Mouse (Mus musculus): ENCODE measurements around the gene Dclk1. TPM values are rescaled to one million over a fixed set of nuclear protein-coding genes. Genes with fewer than 3 reads are reported as not detected.
A peak's percentile ranks its signal among the peaks of the same experiment; 100 is the strongest.

Gene Dclk1
- total RNA-seq, 2 experiments from 2014 or later: 577 to 611 TPM

DNA sequence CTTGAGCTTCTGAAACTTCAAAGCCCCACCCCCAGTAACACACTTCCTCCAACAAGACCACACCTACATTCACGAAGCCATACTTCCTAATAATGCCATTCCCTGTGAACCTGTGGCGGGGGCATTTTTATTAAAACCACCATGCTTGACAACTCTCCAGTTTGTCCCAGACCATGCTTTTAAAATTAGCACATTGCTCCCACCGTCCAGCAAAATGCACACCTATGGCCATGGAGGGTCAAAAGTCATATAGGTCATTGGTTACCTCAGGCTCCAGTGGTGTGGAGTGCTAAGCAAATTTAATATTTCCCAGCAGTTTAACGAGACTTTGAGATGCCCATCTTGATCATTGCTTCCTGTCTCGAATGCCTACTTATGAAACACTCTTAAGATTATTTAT is 23.9 kb downstream of the Dclk1 start:
- no peak for DNase-seq

DNA sequence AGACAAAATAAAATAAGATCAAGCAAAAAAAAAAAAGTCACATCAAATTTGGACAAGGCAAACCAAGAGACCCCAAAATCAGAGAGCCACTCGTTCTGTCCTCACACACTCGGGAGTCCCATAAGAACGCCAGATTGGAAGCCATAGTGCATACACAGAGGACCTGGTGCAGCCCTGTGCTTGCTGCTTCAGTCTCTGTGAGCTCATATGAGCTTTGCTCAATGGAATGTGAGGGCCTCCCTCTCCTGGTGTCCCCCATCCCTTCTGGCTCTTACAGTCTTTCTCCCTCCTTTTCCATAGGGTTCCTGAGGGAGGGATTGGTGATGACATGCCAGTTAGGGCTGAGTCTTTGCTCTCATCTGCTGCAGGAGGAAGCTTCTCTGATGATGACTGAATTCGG is 27.6 kb downstream of the Dclk1 start:
- no peak for DNase-seq

DNA sequence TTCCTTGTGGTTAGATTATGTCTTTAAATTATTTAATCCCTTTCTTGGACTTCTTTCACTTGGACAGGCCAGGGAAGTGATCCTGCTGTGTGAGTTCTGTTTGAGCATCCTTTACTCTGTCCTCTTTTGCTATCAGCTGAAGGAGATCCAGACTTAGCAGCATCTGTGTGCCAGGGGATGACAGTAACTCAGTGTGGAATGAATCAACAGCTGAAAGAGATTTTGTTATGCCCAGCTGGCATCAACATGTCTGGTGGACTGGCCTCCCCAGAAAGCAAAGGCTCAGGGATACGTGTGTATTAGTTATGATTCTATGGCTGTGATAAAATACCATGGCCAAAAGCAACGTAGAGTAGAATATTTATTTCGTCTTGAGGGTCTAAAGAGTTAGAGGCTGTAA is 28.2 kb downstream of the Dclk1 start:
- no peak for DNase-seq

DNA sequence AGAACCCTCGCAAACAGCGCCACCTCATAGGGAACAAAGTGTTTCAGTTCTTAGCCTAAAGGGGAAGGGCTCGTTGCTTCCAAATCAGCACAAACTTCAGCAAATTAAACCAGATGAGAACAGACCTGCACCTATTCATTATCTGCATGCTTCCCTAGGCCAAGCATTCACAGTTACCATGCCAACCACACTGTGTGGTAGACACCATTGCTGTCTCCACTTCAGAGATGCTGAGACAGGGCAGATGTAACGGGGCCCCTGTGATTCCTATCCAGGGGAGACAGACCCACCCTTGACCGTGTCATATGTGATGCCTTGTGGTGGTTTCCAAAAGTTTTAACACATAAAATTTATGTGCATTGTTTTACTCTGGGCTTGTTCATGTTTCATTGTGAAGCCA is 28.8 kb downstream of the Dclk1 start:
- DNase-seq: no peak

DNA sequence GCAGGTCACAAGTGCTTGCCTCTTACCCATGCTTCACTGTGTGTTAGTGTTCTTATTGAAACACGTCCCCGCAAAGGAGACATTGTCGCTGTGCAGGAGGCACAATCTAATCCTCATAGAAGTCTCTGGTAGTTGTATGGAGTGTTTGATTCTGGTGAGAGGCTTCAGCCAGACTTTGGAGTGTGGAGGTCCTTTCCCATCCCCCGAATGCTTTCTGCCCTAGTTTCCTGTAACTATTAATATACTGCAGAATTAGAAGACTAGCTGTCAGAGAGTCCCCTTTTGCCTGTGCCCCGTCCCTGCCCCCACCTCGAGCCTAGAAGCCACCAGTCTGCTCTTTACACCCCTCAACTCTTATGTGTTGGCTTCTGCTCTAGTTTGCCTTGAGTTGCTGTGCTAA is 30.4 kb downstream of the Dclk1 start:
- DNase-seq: no peak

DNA sequence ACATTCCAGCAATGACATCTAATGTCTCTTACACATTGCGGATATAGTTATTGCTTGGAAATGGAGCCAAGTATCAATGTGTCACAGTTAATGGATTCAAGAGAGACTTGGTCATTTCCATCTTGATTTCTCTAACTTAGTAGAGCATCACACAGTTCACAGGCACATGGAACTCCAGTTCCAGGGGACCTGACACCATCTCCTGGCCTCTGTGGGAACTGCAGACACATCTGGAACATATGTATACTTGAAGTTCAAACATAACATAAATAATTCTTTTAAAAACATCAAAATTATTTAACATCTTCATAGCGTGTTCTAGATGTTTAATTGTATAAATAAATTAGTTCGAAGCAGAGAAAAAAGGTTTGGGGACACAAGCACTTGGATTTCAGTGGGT is 34.3 kb downstream of the Dclk1 start:
- no peak for DNase-seq

DNA sequence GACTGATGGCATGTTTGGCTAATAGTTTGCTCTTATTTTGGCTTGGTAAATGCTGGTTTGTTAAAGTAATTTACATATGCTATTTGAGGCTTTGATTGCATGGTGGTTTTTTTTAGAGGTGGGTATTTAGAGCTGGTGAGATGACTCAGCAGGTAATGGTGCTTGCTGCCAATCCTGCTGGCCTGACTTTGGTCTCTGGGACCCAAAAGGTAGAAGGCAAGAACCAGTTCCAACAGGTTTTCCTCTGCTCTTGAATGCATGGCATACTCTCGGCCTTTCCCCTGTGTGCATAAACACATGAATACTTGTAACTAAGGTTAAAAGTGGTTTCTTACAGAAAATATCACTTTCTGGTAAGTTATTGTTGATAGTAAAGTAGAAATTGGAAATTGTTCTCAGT is 34.7 kb downstream of the Dclk1 start:
- no peak for DNase-seq

DNA sequence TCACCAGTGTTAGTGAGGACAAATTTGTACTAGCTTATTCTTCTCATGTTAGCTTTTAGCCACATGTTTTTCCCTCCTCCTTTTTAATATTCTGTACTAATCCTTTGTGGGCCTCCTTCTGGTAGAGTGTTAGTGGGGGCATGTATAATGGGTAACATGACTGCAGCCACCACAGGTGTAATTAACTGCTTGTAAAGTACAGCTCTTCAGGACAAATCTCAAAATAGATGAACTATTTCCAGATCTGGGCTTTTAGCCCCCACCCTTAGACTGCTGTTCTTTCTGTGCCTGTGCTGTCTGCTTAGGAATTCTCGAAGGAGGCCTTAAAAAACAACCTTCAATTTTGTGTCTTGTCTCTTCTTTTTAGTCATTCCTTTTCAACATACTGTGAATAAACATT is 35.7 kb downstream of the Dclk1 start:
- DNase-seq: no peak

DNA sequence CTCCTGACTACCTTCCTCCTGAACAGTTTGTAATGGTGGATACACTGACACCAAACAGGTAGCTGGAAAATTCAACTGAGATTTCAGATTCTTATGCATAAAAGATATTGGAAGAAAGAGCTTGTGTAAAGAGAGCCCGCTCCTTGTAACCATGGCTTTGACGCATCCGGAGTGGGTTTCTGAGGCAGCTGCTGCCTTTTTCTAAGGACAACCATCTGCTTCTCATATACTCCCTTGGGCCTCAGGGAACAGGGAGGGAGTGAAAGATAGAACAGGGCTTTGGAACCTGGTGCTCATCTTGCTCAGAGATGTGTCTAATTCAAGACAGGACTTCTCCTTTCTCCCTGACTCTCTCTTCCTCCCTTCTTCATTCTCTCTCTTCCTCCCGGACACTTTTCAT is 37.8 kb downstream of the Dclk1 start:
- DNase-seq: no peak

DNA sequence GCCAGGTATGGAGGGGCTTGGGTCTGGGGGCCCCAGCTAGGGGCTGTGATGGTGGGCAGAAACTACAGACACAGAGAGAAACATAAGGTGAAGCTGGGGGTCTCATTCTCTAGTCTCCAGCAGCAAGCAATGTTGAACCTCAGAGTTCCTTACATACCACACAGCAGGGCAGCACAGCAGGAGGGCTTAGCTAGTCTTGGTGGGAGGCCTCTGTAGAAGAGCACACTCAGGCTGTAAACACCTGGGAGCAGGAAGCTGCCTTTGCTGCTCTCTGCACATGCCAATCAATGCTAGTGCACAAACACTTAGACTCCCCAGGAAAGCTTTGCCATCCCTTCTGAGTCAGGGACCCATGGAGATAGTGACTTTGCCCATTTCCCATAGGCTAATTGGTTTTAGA is 38.3 kb downstream of the Dclk1 start:
- no peak for DNase-seq

DNA sequence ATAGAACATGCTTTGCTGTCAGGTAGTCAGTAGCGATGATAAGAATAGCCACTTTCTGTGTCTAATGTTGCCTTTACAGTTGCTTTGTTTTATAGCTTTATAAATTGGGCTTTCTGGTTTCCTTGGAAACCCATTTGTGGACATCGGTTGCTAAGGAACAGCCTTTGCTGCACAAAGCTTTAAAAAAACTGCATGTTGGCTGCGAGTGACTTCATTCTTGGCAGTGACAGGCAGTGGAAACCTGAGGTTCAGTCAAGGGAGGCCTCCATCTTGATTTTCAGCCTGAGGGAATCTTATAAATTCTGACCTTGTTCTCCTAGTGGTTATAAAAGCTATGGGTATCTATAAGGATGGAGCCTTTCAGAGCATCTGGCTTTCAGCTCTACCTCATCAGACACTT is 42.1 kb downstream of the Dclk1 start:
- peak; percentile 48 to 52 for DNase-seq

DNA sequence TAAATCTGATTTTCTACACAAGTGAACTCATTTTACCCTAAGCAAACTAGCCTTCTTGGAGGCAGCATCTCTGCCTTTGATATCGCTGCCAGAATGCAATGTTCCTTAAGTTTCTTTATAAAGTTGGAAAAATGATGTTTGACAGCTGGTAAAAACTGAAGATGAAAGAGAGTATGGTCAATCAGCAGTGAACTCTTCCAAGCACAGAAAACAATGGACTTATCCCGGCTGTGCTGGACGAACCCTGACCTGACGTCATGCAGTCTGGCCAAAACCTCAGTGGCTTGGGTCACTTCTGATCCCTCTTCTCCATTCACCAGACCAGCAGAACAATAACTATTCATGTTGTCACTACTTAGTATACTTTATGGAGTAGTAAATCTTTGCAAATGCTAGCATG is 46.6 kb downstream of the Dclk1 start:
- DNase-seq: no peak

DNA sequence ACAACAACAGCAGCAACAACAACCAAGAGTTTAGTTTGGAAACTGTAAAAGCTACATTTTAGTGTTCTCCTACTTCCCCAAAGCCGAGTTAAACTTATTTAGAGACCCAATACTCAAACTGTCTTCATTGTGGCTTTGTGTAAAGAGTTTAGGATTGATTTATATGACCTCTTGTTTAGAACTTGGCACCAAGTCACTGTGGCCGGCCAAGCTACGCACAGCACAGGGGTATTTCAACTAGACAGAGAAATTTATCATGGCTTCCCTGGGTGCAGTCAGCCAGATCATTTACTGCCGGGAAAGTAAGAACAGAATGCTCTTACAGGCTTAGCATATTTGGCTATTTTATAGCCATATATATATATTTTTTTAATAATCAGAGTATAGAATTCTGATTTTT is 49.8 kb downstream of the Dclk1 start:
- no peak for DNase-seq

DNA sequence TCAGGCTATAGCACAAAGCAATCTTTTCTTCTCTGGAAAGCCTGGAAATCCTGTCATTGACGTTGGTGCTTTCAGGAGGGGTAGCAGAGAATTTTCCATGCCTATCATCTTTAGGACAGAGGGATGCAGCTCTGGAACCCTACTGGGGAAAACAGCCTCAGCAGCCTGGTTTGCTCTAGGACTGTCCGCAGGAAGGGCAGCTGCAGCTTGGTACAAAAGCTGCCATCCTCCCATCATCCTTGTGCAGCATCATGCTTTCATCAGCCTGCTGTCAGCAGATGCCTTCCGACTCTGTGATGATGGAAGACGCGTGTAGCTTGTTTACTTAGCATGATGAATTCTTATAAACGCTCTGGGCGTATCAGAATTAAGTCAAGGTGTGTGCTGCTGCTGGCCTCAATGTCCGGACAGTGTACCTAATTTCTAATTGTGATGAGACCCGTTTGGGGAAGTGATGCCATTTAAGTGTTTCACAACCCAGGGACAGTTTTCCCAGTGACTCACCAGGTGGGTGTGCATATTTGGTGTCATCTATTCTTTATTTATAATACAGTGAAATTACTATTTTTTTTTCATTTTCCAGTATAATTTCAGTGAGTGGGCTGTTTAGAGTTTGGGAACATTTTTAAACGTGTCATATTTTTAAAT is 50.7 kb downstream of the Dclk1 start:
- DNase-seq: peak in 1 of 2 experiments; percentile 30

DNA sequence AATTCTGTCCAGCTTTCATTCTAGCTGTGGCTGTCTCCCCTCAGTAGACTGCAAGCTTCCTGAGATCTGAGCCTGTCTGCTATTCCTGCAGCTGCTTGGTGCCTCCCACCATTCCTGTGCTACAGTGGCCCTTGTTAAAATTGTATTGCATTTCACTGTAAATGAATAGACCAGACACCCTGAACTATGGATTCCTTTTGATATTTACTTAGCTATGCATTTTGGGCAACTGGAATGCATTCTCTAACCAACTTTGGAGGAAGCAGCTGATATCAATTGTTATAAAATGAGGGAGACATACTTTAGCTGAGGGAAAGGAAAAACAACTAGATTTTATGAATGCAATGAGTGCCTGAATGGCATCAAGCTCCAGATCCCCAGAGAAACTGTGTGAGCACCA is 63.5 kb downstream of the Dclk1 start:
- DNase-seq: no peak

DNA sequence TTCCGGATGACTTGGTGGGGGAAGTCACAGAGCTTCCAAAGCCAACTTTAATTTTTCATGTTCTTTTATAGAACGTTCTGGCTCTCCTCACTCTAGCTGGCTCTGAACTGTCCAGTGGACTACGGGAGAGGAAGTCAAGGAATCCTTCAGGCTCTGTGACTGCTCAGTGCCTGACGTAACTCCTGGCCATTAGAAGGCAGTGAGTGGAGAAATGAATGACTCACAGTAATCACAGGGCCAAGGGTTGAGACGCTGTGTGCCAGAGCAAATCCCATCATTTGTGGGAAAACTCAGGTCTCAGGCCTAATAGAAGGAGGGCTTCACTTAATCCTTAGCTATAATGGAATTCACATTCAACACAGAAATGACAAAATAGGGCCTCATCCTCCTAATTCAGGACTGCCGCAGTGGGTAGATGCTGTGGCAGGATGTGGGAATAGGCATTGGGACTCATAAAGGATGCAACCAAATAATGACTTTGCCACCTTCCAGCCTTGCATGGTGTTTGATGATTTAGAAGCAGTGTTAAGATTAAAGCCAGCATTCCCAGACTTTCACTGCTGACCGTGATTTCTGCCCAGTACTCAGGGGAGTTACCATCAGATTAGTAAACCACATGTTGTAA is 65.5 kb downstream of the Dclk1 start:
- DNase-seq: no peak

DNA sequence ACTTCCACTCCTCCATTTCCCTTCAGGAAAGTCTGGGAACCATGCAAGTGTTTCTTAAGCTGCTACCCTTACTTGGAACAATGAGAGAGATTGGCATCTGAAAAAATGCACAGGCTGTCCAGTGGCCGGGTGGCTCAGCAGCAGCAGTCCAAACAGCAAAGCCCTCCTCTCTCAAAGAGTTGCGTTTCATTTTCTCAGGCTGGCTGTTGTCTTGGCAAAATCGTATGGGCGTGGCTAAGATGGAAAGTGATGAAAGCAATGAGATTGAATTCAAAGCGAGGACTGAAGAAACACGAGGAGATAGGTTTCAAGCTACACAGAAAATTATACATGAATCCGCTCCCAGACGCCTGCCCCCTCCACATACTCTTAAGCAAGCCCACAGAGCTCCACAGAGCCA is 67.8 kb downstream of the Dclk1 start:
- DNase-seq: no peak

DNA sequence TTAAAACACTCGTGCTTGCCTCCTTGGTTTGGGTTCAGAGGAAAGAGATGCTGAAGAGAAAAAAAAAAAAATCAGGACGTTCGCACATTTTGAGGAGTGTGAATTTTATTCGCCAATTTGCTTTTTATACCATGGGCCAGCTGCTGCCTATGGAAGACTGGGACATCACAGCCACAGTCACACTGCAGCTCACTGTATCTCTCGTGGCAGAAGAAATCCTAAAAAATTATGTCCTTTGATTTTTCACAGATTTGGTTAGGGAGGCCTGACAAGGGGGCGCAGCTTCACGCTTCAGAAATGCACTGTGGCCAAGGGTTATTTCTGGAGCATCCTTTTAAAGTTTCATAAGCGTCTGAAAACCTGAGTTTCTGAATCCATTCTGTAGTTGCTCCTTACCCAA is 73.7 kb downstream of the Dclk1 start:
- no peak for DNase-seq

DNA sequence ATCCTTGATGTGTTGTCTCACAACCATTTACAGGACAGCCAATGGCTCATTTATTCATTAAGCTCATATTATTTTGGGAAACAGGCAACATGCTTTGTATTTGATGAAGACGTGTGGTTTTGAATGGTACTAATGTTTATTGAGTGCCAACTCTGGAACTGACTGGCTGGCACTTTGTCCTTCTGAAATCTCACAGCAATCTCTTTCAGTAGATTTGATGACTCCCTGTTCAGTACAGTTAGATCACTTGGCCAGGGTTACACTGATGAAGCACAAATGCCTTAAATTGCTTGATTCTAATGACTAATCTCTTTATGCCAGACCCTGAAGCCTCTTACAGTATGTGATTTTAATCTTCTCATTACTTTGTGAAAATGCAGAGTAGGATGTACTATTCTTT is 75.9 kb downstream of the Dclk1 start:
- no peak for DNase-seq

DNA sequence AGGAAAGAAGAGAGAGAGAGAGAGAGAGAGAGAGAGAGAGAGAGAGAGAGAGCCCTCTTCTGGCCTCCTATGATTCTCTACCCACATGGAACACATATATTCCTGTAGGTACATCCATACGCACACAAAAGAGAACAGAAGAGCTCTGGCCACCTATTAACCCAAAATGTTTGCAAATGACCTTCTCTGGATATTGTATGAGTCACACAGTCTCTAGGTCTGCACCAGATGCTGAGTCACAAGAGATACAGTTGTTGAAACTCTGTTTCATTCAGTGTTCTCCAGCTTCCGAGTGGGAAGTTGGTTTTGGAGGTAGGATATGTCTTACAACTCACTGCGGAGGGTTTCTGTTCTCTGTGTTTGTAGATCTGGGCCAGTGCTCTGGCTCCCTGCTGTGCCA is 78.4 kb downstream of the Dclk1 start:
- no peak for DNase-seq

DNA sequence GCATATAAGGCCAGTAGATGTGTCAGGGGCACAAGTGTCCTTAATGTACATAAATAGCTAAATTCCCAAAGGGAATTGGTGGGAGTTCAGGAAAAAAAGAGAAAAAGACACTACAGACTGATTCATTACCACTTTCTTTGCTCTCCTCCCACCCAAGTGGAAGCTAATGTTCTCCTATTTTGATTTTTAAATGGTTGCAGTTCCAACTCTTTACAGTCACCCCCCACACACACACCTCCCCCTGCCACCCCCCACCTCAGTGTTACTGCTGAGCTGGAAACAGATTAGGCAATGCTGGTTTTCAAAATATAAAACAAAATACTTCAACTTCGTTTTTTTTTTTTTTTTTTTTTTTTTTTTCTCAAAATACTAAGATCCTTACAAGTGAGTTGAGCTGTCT is 81.9 kb downstream of the Dclk1 start:
- DNase-seq: no peak

DNA sequence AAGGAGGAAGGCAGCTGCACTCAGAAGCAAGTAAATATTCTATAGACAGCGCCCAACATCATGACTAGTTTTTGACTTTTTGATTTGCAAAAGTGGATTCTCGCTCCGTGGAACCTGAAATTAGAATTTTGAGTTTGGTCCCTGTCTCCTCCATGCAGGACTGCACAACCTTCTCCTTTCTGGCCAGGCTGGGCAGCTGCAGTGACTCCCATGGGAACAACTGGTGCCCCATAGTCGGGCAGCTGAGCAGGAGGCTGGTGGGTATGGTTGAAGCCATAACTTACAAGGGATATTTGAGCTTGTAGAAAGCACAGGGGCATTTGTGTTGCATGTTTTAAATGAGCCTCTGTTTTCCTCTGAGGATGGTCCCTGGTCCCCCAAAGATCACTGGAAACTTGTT is 88.3 kb downstream of the Dclk1 start:
- no peak for DNase-seq

DNA sequence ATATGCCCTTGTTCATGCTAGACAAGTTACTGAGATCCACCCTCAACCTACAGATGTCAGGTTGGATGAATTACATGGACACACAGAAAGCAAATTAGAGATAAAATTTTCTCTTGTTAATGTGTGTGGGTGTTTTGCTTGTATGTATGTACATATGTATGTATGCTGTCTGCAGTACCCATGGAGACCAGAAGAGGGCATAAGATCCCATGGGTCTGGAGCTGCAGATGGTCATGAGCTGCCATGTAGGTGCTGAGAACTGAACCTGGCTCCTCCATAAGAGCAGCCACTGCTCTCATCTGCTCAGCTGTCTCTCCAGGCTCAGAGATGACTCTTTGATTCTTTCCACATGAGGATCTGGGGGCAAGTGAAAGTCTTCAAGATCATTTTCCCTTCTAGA is 89.5 kb downstream of the Dclk1 start:
- no peak for DNase-seq

DNA sequence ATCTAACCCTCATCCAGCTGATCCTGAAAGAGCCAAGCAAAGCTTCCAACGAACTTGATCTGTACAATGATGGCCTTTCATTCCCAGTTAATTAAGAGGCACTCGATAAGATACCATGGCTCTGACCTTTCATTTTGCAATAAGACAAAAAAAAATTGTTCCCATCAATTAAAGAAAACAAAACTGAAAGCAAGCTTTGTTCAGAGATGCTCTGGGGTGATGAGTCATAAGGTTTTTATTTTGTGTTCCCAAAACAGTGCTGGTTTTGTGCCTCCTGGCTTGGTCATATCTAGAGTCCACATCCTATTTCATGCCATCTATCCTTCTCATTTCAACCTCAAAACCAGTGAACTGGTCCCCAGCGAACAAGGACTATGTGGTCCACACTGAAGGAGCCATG is 91.3 kb downstream of the Dclk1 start:
- DNase-seq: no peak

DNA sequence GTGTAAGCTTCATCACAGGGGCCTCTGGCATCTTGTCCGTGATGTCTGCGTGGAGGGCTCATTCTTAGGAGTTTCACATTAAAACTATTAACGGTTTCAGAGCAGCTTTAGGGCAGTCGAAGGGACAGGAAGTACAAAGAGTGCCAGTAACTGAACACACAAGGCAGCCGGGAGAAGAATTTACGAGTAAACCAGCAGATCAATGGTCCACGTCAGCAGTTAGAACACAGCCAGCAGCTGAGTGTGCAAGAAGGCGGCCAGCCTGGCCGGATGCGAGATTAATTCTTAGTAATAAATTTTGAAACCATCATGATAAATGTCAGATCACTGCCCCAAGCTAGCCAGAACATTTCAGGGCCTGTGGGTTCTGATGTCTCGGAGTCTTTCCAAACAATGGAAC is 94.7 kb downstream of the Dclk1 start:
- no peak for DNase-seq

All from layer of hippocampus, postnatal 36 days (tissue).